Mouse (Mus musculus) kidney, embryonic 14.5 days (tissue): ENCODE measurements around the gene Psmd9. TPM values are rescaled to one million over a fixed set of nuclear protein-coding genes. Genes with fewer than 3 reads are reported as not detected.

Experiments used
- ATAC-seq: fragments of 200-750 bp; cut with Nextera tagmentation; 2 replicates; pipeline ENCODE4 v1.8.0; 2017; ENCODE audit warnings: moderate number of reproducible peaks, mild to moderate bottlenecking, moderate TSS enrichment, moderate library complexity; ENCODE audit not compliant: low FRiP score, low TSS enrichment
- H3K27ac ChIP-seq: fragments of 300-500 bp; sonication (generic); 2 replicates; pipeline ENCODE4 v1.5.1; 2014; ENCODE audit warnings: low read depth, mild to moderate bottlenecking, low read length, moderate library complexity, mixed read lengths
- H3K27me3 ChIP-seq: fragments of 300-500 bp; sonication (generic); 2 replicates; pipeline ENCODE4 v1.6.1; 2014; ENCODE audit warnings: mild to moderate bottlenecking, low read length; ENCODE audit not compliant: control insufficient read depth, insufficient read depth
- H3K36me3 ChIP-seq: fragments of 300-500 bp; sonication (generic); 2 replicates; pipeline ENCODE4 v1.6.1; 2014; ENCODE audit warnings: low read length, mixed read lengths; ENCODE audit not compliant: control insufficient read depth, insufficient read depth
- H3K4me1 ChIP-seq: fragments of 300-500 bp; sonication (generic); 2 replicates; pipeline ENCODE4 v1.6.1; 2014; ENCODE audit warnings: low read length, mixed read lengths; ENCODE audit not compliant: control insufficient read depth, insufficient read depth
- H3K4me2 ChIP-seq: fragments of 300-500 bp; sonication (generic); replicated peaks from 2 replicates; pipeline ENCODE4 v1.6.1; 2014; ENCODE audit warnings: low read depth, mild to moderate bottlenecking, low read length
- H3K4me3 ChIP-seq: fragments of 300-500 bp; sonication (generic); 2 replicates; pipeline ENCODE4 v1.5.1; 2014; ENCODE audit warnings: mild to moderate bottlenecking, low read length
- H3K9ac ChIP-seq: fragments of 300-500 bp; sonication (generic); 2 replicates; pipeline ENCODE4 v1.6.1; 2014; ENCODE audit warnings: low read depth, mild to moderate bottlenecking, low read length, moderate library complexity
- H3K9me3 ChIP-seq: fragments of 300-500 bp; sonication (generic); 2 replicates; pipeline ENCODE4 v1.6.1; 2016; ENCODE audit warnings: low read length; ENCODE audit not compliant: control insufficient read depth
- WGBS: fragments of 180-500 bp; shearing (Covaris S2); extraction: QIAGEN DNeasy Blood & Tissue Kit; methylation state at CpG from one replicate; pipeline ENCODE4 v1.1.7; 2014; 5-methylcytosine and 5-hydroxymethylcytosine counted together
- polyA plus RNA-seq: library from polyadenylated mRNA; unstranded; fragments of >200 nt; fragmentation: Nextera tagmentation; extraction: Ambion mirVana; gene quantifications from 2 replicates; pipeline ENCODE4 v1.2.1, GENCODE M21; 2014

Gene Psmd9
- polyA plus RNA-seq = 73.9 and 79.4 TPM in 2 replicates

DNA sequence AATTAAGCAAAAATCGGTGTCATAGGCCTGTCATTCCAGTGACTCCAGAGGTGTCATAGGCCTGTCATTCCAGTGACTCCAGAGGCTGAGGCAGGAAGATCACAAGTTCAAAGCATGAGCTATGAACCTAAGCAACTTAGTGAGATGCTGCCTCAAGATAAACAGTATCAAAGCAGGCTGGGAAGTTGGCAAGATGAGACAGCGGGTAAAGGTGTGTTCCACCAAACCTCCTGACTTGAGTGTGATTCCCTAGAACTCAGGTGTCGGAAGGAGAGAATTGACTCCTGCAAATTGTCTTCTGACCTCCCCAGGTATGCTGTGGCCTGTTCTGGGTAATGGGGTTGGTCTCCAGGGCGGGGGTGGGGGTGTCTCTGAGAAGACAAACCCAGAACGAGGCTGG is at the start of gene Psmd9:
Gene Psmd9, plus strand, starts transcription at position 130 of the 400 bp plus-strand sequence.
- Histone ChIP-seq H3K4me3 (no peak within 1 kb of the TSS), H3K27me3 (no peaks in the 10 kb centered on the region), H3K4me1 (peaks cover 12% of the 10 kb centered on the region; the same call in 1 of the 2 replicates), H3K4me2 (no peak within 1 kb of the TSS), H3K9ac (no peak within 1 kb of the TSS), H3K9me3 (no peaks in the 10 kb centered on the region), H3K36me3 (peaks cover 24% of the 10 kb centered on the region), H3K27ac (no peak within 1 kb of the TSS)
- 79% methylated on average over 5 of the region's 5 CpGs for WGBS
- ATAC-seq = no peak

DNA sequence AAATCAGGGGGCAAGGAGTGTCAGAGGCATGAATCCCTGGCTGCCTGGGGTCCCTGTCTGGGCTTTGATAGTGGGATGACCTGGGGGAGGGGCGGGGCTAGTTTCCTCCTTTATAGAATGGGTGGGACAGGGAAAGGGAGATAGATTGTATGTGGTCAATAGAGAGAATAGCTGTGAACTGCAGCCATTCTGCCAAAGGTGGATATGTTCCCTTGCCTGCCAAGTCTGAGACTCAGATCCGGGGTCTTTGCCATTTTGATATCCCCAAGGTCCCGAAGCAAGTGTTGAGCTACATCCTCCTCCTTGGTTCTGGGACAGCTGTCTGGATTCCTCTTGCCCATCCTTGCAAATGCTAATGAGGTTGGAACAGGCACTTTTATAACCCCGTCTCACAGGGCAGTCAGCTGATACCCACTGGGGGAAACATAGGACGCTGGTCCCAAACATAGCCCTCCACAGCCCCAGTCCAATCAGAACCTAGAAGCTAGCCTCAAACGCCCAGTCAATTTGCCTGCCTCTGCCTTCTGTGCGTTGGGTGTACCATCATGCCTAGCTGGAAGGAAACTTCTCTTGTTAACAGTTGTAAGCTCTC is 48.5 kb upstream of the Psmd9 start:
- no peak overlapping the region for H3K4me2 ChIP-seq
- no peak overlapping the region for H3K27ac ChIP-seq
- no peaks in the 10 kb centered on the region for H3K4me1 ChIP-seq
- H3K9me3 ChIP-seq = 0 out of 2 replicates have a peak, but pooled peaks cover 3% of the 10 kb centered on the region
- no peak overlapping the region for H3K9ac ChIP-seq
- H3K27me3 ChIP-seq = no peaks in the 10 kb centered on the region
- no peak for ATAC-seq
- no peaks in the 10 kb centered on the region for H3K36me3 ChIP-seq
- 57% methylated on average over 7 of the region's 7 CpGs for WGBS
- no peak overlapping the region for H3K4me3 ChIP-seq

GRCm38 (mm10) chr5:123122181-123122580 is 47.0 kb upstream of the Psmd9 start:
- Histone ChIP-seq H3K9ac (no peak overlapping the region), H3K4me2 (no peak overlapping the region), H3K9me3 (0 out of 2 replicates have a peak, but pooled peaks cover 3% of the 10 kb centered on the region), H3K27me3 (no peaks in the 10 kb centered on the region), H3K4me1 (no peaks in the 10 kb centered on the region), H3K4me3 (no peak overlapping the region), H3K36me3 (no peaks in the 10 kb centered on the region), H3K27ac (no peak overlapping the region)
- ATAC-seq = no peak
- 91% methylated on average over 4 of the region's 4 CpGs for WGBS

- Histone ChIP-seq H3K4me1 (peaks cover 7% of the 10 kb centered on the region; the same call in 1 of the 2 replicates), H3K9me3 (0 out of 2 replicates have a peak, but pooled peaks cover 3% of the 10 kb centered on the region), H3K27ac (no peak overlapping the region), H3K4me3 (no peak overlapping the region), H3K9ac (no peak overlapping the region), H3K4me2 (no peak overlapping the region), H3K36me3 (no peaks in the 10 kb centered on the region), H3K27me3 (no peaks in the 10 kb centered on the region)
- no peak for ATAC-seq
- 78% methylated on average over 6 of the region's 6 CpGs for WGBS
Measured at GRCm38 (mm10) chr5:123125105-123125504, 44.1 kb upstream of the Psmd9 start.

GRCm38 (mm10) chr5:123125638-123126406 is 43.4 kb upstream of the Psmd9 start:
- 0 out of 2 replicates have a peak, but pooled peaks cover 3% of the 10 kb centered on the region for H3K9me3 ChIP-seq
- H3K27ac ChIP-seq = no peak overlapping the region
- H3K36me3 ChIP-seq = no peaks in the 10 kb centered on the region
- H3K9ac ChIP-seq = no peak overlapping the region
- 0 out of 2 replicates have a peak, but pooled peaks have one; percentile 13 for ATAC-seq
- 78% methylated on average over 18 of the region's 18 CpGs for WGBS
- no peak overlapping the region for H3K4me2 ChIP-seq
- H3K27me3 ChIP-seq = no peaks in the 10 kb centered on the region
- H3K4me3 ChIP-seq = no peak overlapping the region
- H3K4me1 ChIP-seq = peaks cover 7% of the 10 kb centered on the region; the same call in 1 of the 2 replicates

- Histone ChIP-seq H3K27me3 (no peaks in the 10 kb centered on the region), H3K4me1 (peaks cover 13% of the 10 kb centered on the region), H3K9ac (no peak overlapping the region), H3K4me2 (no peak overlapping the region), H3K27ac (no peak overlapping the region), H3K9me3 (0 out of 2 replicates have a peak, but pooled peaks cover 3% of the 10 kb centered on the region), H3K4me3 (no peak overlapping the region), H3K36me3 (no peaks in the 10 kb centered on the region)
- 64% methylated on average over 6 of the region's 6 CpGs for WGBS
- no peak for ATAC-seq
Measured at GRCm38 (mm10) chr5:123127031-123127430, 42.2 kb upstream of the Psmd9 start.

GRCm38 (mm10) chr5:123128426-123129169 is 40.6 kb upstream of the Psmd9 start:
- 56% methylated on average over 10 of the region's 10 CpGs for WGBS
- H3K9me3 ChIP-seq = no peaks in the 10 kb centered on the region

GRCm38 (mm10) chr5:123129170-123129757 is 39.9 kb upstream of the Psmd9 start:
- H3K36me3 ChIP-seq = peaks cover 2% of the 10 kb centered on the region; the same call in 1 of the 2 replicates
- ATAC-seq = no peak
- no peak overlapping the region for H3K27ac ChIP-seq
- no peak overlapping the region for H3K4me2 ChIP-seq
- H3K4me1 ChIP-seq = peaks cover 24% of the 10 kb centered on the region
- WGBS = 87% methylated on average over 10 of the region's 10 CpGs
- H3K9ac ChIP-seq = no peak overlapping the region
- H3K4me3 ChIP-seq = no peak overlapping the region
- no peaks in the 10 kb centered on the region for H3K27me3 ChIP-seq
- H3K9me3 ChIP-seq = no peaks in the 10 kb centered on the region

More at GRCm38 (mm10) chr5:123128426-123129169, 40.6 kb upstream of the Psmd9 start:
- Histone ChIP-seq H3K36me3 (no peaks in the 10 kb centered on the region), H3K4me1 (peaks cover 21% of the 10 kb centered on the region), H3K27me3 (no peaks in the 10 kb centered on the region), H3K9ac (no peak overlapping the region), H3K4me3 (no peak overlapping the region), H3K27ac (no peak overlapping the region), H3K4me2 (no peak overlapping the region)
- no peak for ATAC-seq
